Mouse (Mus musculus) brain, adult 2 months (tissue): ENCODE measurements around the gene Nhlrc4.
A peak's percentile ranks its signal among the peaks of the same experiment; 100 is the strongest.

Source experiments
- DNase-seq: peaks from one replicate; pipeline ENCODE4 v3.0.0; 2011; ENCODE audit warnings: low read depth, low spot score

The Nhlrc4 gene

GRCm38 (mm10) chr17:25925348-25925747 is 19.4 kb downstream of the Nhlrc4 start:
- DNase-seq = peak; percentile 95

- DNase-seq = peak; percentile 49
Observed at GRCm38 (mm10) chr17:25922120-25922519, 22.6 kb downstream of the Nhlrc4 start.

- peak; percentile 100 for DNase-seq
Observed at GRCm38 (mm10) chr17:25919786-25920642, 24.7 kb downstream of the Nhlrc4 start.

- peak; percentile 60 for DNase-seq
Observed at GRCm38 (mm10) chr17:25919144-25919785, 25.5 kb downstream of the Nhlrc4 start, which contains the start of gene Rab40c. Gene Rab40c (minus strand): TSS chr17:25919727.

GRCm38 (mm10) chr17:25918037-25918750 is 26.6 kb downstream of the Nhlrc4 start:
- DNase-seq = no peak

GRCm38 (mm10) chr17:25916931-25917647 is 27.7 kb downstream of the Nhlrc4 start:
- DNase-seq = no peak

- DNase-seq = peak; percentile 59
Observed at GRCm38 (mm10) chr17:25914295-25914694, 30.5 kb downstream of the Nhlrc4 start.

- peak; percentile 64 for DNase-seq
Observed at GRCm38 (mm10) chr17:25913877-25914275, 30.9 kb downstream of the Nhlrc4 start.

- peak; percentile 95 for DNase-seq
Observed at GRCm38 (mm10) chr17:25913186-25913876, 31.4 kb downstream of the Nhlrc4 start.

GRCm38 (mm10) chr17:25911816-25912215 is 32.9 kb downstream of the Nhlrc4 start:
- peak; percentile 93 for DNase-seq

- peak; percentile 65 for DNase-seq
Observed at GRCm38 (mm10) chr17:25907640-25908039, 37.1 kb downstream of the Nhlrc4 start.

GRCm38 (mm10) chr17:25903061-25903460 is 41.7 kb downstream of the Nhlrc4 start:
- DNase-seq = no peak

GRCm38 (mm10) chr17:25900193-25900592 is 44.6 kb downstream of the Nhlrc4 start:
- DNase-seq = no peak

GRCm38 (mm10) chr17:25895891-25896290 is 48.9 kb downstream of the Nhlrc4 start:
- DNase-seq = no peak

GRCm38 (mm10) chr17:25895415-25895814 is 49.3 kb downstream of the Nhlrc4 start:
- DNase-seq = peak; percentile 51

- peak; percentile 91 for DNase-seq
Observed at GRCm38 (mm10) chr17:25893975-25894617, 50.7 kb downstream of the Nhlrc4 start.
